Mouse (Mus musculus): ENCODE results near the gene Ankrd39. TPM values are rescaled to one million over a fixed set of nuclear protein-coding genes. Genes with fewer than 3 reads are reported as not detected.

Ankrd39 gene
- polyA plus RNA-seq, 1 experiment, result 30.8 TPM

DNA sequence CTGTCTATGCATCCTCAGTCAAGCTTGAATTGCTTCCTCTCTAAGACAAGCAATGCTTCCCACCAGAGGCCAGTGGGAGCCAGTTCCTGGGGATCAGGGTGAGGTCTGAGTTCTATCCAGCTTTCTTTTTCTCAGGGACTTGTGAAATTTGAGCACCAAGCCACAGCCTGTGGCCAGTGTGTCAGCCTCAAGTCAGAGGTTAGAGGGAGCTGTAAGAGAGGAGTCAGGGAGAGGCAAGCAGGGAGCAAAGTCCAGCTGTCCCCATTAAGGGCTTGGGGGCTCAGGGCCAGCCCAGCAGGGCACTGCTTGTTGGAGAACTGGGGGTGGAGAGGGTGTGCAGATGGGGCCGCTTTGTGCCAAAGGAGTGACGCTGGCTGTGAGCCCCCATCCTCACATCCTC, 16.0 kb upstream of the Ankrd39 start:
- DNase-seq, result no peak
- TF ChIP-seq CTCF (IDR thresholded peaks at IDR 0.05; ENCODE audit: borderline replicate concordance, insufficient read depth, low read depth, low read length) (no peak), POLR2A (IDR thresholded peaks at IDR 0.05; ENCODE audit: borderline replicate concordance, insufficient read depth, low read length) (no peak)
- H3K27ac ChIP-seq (ENCODE audit: insufficient read depth, low read length), result no peak overlapping the region
- H3K27me3 ChIP-seq (ENCODE audit: control insufficient read depth, insufficient read depth, low read length), result no peaks in the 10 kb centered on the region
- peaks cover 6% of the 10 kb centered on the region; the same call in 1 of the 2 replicates for H3K4me1 ChIP-seq (ENCODE audit: control insufficient read depth, insufficient read depth, low read length)
- H3K4me3 ChIP-seq (replicated peaks; ENCODE audit: insufficient read depth, low read depth, low read length), result no peak overlapping the region
- WGBS, result 34% methylated on average over 2 of the region's 2 CpGs

DNA sequence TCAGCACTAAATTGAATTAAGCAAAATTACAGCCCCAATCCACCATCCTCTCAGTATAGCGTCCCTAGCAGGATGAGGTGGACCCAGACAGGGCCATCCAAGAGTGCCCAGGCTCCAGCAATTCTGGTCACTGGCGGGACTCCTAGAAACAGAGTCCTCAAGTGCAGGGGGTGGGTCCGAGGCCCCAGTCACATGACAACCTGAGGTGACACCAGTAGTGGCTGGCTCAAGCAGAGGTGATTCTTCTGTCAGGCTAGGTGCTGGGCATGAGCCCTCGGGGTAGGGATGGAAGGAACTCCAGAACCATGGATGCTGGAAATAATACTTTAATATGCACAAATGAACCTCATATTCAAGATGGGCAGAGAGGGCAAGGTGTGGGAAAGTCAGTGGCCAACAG, 15.1 kb upstream of the Ankrd39 start:
- TF ChIP-seq POLR2A (IDR thresholded peaks at IDR 0.05; ENCODE audit: borderline replicate concordance, insufficient read depth, low read length) (no peak), CTCF (IDR thresholded peaks at IDR 0.05; ENCODE audit: borderline replicate concordance, insufficient read depth, low read depth, low read length) (no peak)

DNA sequence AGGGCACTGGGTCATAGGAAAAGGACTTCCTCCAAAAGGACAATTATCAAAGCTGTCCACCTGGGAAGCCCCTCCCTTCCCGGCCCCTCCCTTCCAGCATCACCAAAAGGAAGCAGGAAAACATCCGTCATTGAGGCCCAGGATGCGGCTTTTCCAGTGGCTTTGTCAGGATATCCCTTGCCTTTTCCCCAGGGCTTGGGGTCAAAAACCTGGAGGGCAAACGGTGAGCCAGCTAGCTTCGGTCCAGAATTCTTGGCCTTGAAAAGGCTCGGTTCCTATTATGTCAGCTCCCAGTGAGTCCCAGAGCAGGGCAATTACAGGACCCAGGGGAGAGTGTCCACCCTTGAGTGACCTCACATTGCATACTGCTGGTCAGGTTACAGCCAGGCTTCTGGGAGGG, 13.7 kb upstream of the Ankrd39 start:
- Histone ChIP-seq H3K4me3 (replicated peaks; ENCODE audit: insufficient read depth, low read depth, low read length) (no peak overlapping the region), H3K4me1 (ENCODE audit: control insufficient read depth, insufficient read depth, low read length) (peaks cover 6% of the 10 kb centered on the region; the same call in 1 of the 2 replicates), H3K27ac (ENCODE audit: insufficient read depth, low read length) (no peak overlapping the region), H3K27me3 (ENCODE audit: control insufficient read depth, insufficient read depth, low read length) (no peaks in the 10 kb centered on the region)
- 84% methylated on average over 6 of the region's 6 CpGs for WGBS
- TF ChIP-seq POLR2A (IDR thresholded peaks at IDR 0.05; ENCODE audit: borderline replicate concordance, insufficient read depth, low read length) (no peak), CTCF (IDR thresholded peaks at IDR 0.05; ENCODE audit: borderline replicate concordance, insufficient read depth, low read depth, low read length) (no peak)
- DNase-seq, result no peak

More for the DNA sequence above, 15.1 kb upstream of the Ankrd39 start:
- Histone ChIP-seq H3K27ac (ENCODE audit: insufficient read depth, low read length) (no peak overlapping the region), H3K4me3 (replicated peaks; ENCODE audit: insufficient read depth, low read depth, low read length) (no peak overlapping the region), H3K4me1 (ENCODE audit: control insufficient read depth, insufficient read depth, low read length) (peaks cover 6% of the 10 kb centered on the region; the same call in 1 of the 2 replicates), H3K27me3 (ENCODE audit: control insufficient read depth, insufficient read depth, low read length) (no peaks in the 10 kb centered on the region)
- 89% methylated on average over 4 of the region's 4 CpGs for WGBS
- no peak for DNase-seq

DNA sequence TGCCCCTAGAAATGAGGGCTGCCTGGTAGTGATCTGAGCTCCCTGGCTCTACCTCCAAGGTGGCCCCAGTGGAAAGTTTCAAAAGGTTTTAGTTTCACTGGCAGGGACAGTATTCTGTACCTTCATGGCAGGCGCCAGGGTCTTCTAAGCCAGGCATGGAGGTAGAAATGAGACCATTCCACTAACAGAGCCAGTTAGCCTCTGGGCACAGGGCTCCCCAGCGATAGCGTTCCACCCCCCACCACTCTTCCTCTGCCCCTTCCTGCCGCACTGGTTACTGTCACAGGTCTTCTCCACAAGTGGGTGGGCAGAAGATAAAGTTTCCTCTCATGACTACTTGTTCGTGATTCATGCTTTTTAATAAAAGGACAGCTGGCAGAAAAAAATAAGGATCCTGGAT, 12.6 kb upstream of the Ankrd39 start:
- Histone ChIP-seq H3K27ac (ENCODE audit: insufficient read depth, low read length) (no peak overlapping the region), H3K4me3 (replicated peaks; ENCODE audit: insufficient read depth, low read depth, low read length) (no peak overlapping the region), H3K27me3 (ENCODE audit: control insufficient read depth, insufficient read depth, low read length) (no peaks in the 10 kb centered on the region), H3K4me1 (ENCODE audit: control insufficient read depth, insufficient read depth, low read length) (peaks cover 16% of the 10 kb centered on the region)
- TF ChIP-seq CTCF (IDR thresholded peaks at IDR 0.05; ENCODE audit: borderline replicate concordance, insufficient read depth, low read depth, low read length), result no peak
- no peak for TF ChIP-seq POLR2A (IDR thresholded peaks at IDR 0.05; ENCODE audit: borderline replicate concordance, insufficient read depth, low read length)
- no peak for DNase-seq
- 94% methylated on average over 5 of the region's 5 CpGs for WGBS

DNA sequence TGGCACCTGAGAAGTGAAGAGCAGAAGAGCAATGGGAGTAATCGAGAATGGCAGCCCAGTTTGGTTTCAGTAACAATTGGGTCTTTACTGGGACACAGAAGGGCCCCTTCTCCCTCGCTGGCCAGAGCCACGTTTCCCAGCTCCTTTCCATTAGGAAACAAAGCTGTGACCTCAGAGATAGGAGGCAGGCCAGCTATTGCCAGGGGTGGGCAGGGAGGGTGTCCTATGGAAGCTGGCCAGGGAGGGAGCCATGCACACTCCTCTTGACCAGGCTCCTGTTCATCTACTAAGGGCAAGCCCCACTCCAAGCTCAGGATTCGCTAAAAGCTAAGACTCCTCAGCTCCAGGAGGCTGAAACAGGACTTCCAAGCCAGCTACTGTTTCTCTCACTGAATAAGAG, 12.0 kb upstream of the Ankrd39 start:
- H3K4me3 ChIP-seq (replicated peaks; ENCODE audit: insufficient read depth, low read depth, low read length), result no peak overlapping the region

DNA sequence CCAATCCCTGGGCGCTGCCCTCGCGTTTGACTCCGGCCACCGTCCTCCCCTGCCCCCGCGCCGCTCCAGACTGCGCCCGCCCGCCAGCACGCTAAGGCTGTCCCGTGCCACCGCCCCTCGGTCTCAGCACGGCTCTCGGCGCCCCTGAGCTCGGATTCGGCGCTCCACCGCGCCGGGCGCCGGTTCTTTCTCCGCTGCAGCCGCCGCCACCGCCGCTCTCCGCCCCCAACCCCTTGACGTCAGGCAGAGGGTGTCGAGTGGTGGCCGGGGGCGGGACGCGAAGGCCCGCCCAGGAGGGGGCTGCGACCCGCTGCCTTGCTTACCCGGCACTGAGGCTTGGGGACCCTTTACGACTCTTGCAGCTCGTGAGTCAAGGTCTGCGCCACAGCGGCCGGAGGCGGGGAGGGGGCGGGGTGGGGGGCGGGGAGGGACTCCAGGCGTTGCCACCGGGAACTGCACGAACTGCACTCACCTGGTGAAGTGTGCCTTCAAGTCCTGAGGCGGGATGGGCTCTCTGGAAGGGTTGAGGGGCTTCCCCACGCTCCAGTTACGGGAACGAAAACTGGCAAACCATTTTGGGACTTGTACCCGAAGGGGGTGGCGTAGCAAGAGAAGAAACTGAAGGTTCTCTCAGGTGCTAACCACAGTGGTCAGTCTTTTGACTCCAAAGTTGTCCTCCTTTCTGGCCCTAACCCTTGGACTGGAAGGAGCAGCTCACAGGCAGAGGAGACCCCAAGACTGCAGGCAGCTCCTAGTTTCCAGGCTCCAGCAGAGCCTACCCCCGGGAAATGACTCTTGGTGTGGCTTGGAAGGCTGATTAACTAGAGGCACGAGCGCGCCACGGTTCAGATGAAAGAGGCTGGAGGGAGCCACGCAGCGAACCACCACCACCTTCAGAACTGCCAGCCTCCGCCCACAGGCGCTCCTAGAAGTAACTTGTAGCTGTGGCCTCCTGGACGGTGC, 11.1 kb upstream of the Ankrd39 start, which contains the start of gene Sema4c:
TSS of gene Sema4c (minus strand) at position 319 of the 963 bp plus-strand sequence.
- Histone ChIP-seq H3K27me3 (ENCODE audit: control insufficient read depth, insufficient read depth, low read length) (no peaks in the 10 kb centered on the region), H3K4me1 (ENCODE audit: control insufficient read depth, insufficient read depth, low read length) (peaks cover 31% of the 10 kb centered on the region), H3K27ac (ENCODE audit: insufficient read depth, low read length) (peak within 1 kb of the TSS; percentile 84), H3K4me3 (replicated peaks; ENCODE audit: insufficient read depth, low read depth, low read length) (peak within 1 kb of the TSS; percentile 94)
- peak; percentile 75 to 80 for DNase-seq
- 3% methylated on average over 69 of the region's 69 CpGs for WGBS
- no peak for TF ChIP-seq CTCF (IDR thresholded peaks at IDR 0.05; ENCODE audit: borderline replicate concordance, insufficient read depth, low read depth, low read length)
- peak; percentile 40; the same call in 1 of the 2 replicates for TF ChIP-seq POLR2A (IDR thresholded peaks at IDR 0.05; ENCODE audit: borderline replicate concordance, insufficient read depth, low read length)

More for the DNA sequence above, 12.0 kb upstream of the Ankrd39 start:
- no peak overlapping the region for H3K27ac ChIP-seq (ENCODE audit: insufficient read depth, low read length)
- H3K4me1 ChIP-seq (ENCODE audit: control insufficient read depth, insufficient read depth, low read length), result peaks cover 22% of the 10 kb centered on the region
- no peak for TF ChIP-seq CTCF (IDR thresholded peaks at IDR 0.05; ENCODE audit: borderline replicate concordance, insufficient read depth, low read depth, low read length)
- TF ChIP-seq POLR2A (IDR thresholded peaks at IDR 0.05; ENCODE audit: borderline replicate concordance, insufficient read depth, low read length), result no peak
- 59% methylated on average over 4 of the region's 4 CpGs for WGBS
- no peaks in the 10 kb centered on the region for H3K27me3 ChIP-seq (ENCODE audit: control insufficient read depth, insufficient read depth, low read length)
- no peak for DNase-seq

DNA sequence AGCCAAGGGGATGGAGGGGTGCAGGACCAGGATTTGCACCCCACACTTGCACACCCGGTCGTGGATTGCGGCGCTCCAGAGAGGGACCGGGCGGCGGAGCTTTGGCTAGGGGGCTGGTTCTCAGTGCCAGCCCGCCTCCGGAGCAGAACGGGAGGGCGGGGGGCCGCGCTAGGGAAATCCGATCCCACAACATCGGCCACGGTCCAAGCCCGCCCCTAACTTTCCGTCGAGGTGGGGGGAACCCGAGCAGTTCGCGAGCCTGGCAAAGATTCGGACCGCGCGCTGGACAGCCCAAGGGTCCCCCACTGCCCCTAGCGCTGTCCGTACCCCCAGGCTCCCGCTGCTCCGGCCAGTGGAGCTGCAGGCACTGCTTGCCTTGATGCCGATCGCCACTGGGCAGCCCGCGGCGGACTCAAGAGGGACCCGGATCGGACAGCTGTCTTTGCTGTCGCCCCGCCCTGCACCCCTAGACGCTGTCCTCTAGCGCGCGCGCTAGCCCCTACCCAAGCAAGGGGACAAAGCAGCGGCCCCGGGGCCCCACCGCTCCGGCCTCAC, 10.3 kb upstream of the Ankrd39 start:
- under 1% methylated on average over 48 of the region's 48 CpGs for WGBS
- no peak for TF ChIP-seq CTCF (IDR thresholded peaks at IDR 0.05; ENCODE audit: borderline replicate concordance, insufficient read depth, low read depth, low read length)
- TF ChIP-seq POLR2A (IDR thresholded peaks at IDR 0.05; ENCODE audit: borderline replicate concordance, insufficient read depth, low read length), result no peak
- DNase-seq, result peak in 1 of 2 experiments; percentile 72
- H3K27ac ChIP-seq (ENCODE audit: insufficient read depth, low read length), result peak overlapping the region; percentile 84
- peaks cover 38% of the 10 kb centered on the region for H3K4me1 ChIP-seq (ENCODE audit: control insufficient read depth, insufficient read depth, low read length)
- H3K4me3 ChIP-seq (replicated peaks; ENCODE audit: insufficient read depth, low read depth, low read length), result peak overlapping the region; percentile 94
- H3K27me3 ChIP-seq (ENCODE audit: control insufficient read depth, insufficient read depth, low read length), result no peaks in the 10 kb centered on the region

Data from cerebellum, adult 2 months (tissue).